Mouse (Mus musculus): Measurements from ENCODE around the gene Agps. TPM values are rescaled to one million over a fixed set of nuclear protein-coding genes. Genes with fewer than 3 reads are reported as not detected.

The Agps gene
- polyA plus RNA-seq, 1 experiment = 18.2 TPM

DNA sequence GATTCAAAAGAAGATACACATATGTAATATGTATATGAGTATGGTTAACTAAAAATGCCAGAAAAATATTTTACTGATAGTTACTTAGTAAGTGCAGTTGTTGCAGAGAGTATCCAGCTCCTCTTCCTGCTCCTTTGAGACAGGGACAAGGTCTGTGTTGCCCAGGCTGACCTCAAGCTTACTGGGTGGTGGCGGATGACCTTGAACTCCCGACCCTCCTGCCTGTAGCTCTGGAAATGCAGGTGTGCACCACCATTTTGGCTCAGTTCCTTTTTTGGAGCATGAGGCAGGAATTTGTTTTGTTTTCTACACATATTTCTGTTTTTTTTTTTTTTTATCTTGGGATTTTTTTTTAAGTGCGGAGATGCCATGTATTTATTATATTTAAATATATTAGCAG lies 29.1 kb downstream of the Agps start:
- peaks cover 30% of the 10 kb centered on the region for H3K36me3 ChIP-seq (ENCODE audit: control insufficient read depth, insufficient read depth)
- TF ChIP-seq MAX (IDR thresholded peaks at IDR 0.05; ENCODE audit: low read depth) (no peak), POLR2A (IDR thresholded peaks at IDR 0.05; ENCODE audit: insufficient read length, low read depth) (no peak), USF1 (IDR thresholded peaks at IDR 0.05; ENCODE audit: low read depth) (no peak), CEBPB (IDR thresholded peaks at IDR 0.05; ENCODE audit: insufficient read depth, poor library complexity, severe bottlenecking) (no peak), MYOG (IDR thresholded peaks at IDR 0.05; ENCODE audit: control insufficient read depth in 1 of 3, insufficient read depth in 1 of 3, insufficient read length in 2 of 3, low read depth in 2 of 3) (no peak), TCF12 (IDR thresholded peaks at IDR 0.05; ENCODE audit: insufficient read depth, poor library complexity, severe bottlenecking) (no peak)
- H3ac ChIP-seq (ENCODE audit: control insufficient read depth, insufficient read length) = no peak overlapping the region
- H3K4me3 ChIP-seq = no peak overlapping the region
- no peaks in the 10 kb centered on the region for H3K79me2 ChIP-seq (ENCODE audit: control insufficient read depth, insufficient read depth)
- H3K4me2 ChIP-seq (ENCODE audit: low read depth) = no peak overlapping the region
- H3K27me3 ChIP-seq (ENCODE audit: control insufficient read depth, insufficient read depth, insufficient read length) = no peaks in the 10 kb centered on the region

GRCm38 (mm10) chr2:75869604-75870003 lies 37.6 kb downstream of the Agps start:
- no peak overlapping the region for H3K4me3 ChIP-seq
- no peaks in the 10 kb centered on the region for H3K27me3 ChIP-seq (ENCODE audit: control insufficient read depth, insufficient read depth, insufficient read length)
- TF ChIP-seq MAX (IDR thresholded peaks at IDR 0.05; ENCODE audit: low read depth) = no peak
- no peak for TF ChIP-seq CEBPB (IDR thresholded peaks at IDR 0.05; ENCODE audit: insufficient read depth, poor library complexity, severe bottlenecking)
- TF ChIP-seq REST (IDR thresholded peaks at IDR 0.05; ENCODE audit: insufficient read depth, insufficient read length) = no peak
- no peak overlapping the region for H3ac ChIP-seq (ENCODE audit: control insufficient read depth, insufficient read length)
- peaks cover 16% of the 10 kb centered on the region for H3K36me3 ChIP-seq (ENCODE audit: control insufficient read depth, insufficient read depth)
- H3K79me2 ChIP-seq (ENCODE audit: control insufficient read depth, insufficient read depth) = no peaks in the 10 kb centered on the region
- H3K4me2 ChIP-seq (ENCODE audit: low read depth) = no peak overlapping the region

- Histone ChIP-seq H3K4me2 (ENCODE audit: low read depth) (no peak overlapping the region), H3K36me3 (ENCODE audit: control insufficient read depth, insufficient read depth) (peaks cover 13% of the 10 kb centered on the region), H3K4me3 (no peak overlapping the region), H3K27me3 (ENCODE audit: control insufficient read depth, insufficient read depth, insufficient read length) (no peaks in the 10 kb centered on the region), H3ac (ENCODE audit: control insufficient read depth, insufficient read length) (no peak overlapping the region), H3K79me2 (ENCODE audit: control insufficient read depth, insufficient read depth) (no peaks in the 10 kb centered on the region)
- TF ChIP-seq POLR2A (IDR thresholded peaks at IDR 0.05; ENCODE audit: insufficient read length, low read depth) (no peak), MYOG (IDR thresholded peaks at IDR 0.05; ENCODE audit: control insufficient read depth in 1 of 3, insufficient read depth in 1 of 3, insufficient read length in 2 of 3, low read depth in 2 of 3) (no peak), USF1 (IDR thresholded peaks at IDR 0.05; ENCODE audit: low read depth) (no peak), POLR2AphosphoS2 (IDR thresholded peaks at IDR 0.05; ENCODE audit: insufficient read length, low read depth) (no peak), REST (IDR thresholded peaks at IDR 0.05; ENCODE audit: insufficient read depth, insufficient read length) (no peak), SRF (IDR thresholded peaks at IDR 0.05; ENCODE audit: control insufficient read depth, insufficient read length, low read depth) (no peak), E2F4 (IDR thresholded peaks at IDR 0.05; ENCODE audit: insufficient read depth) (no peak), TCF3 (IDR thresholded peaks at IDR 0.05; ENCODE audit: insufficient read length, low read depth) (no peak), TCF12 (IDR thresholded peaks at IDR 0.05; ENCODE audit: insufficient read depth, poor library complexity, severe bottlenecking) (no peak), MAX (IDR thresholded peaks at IDR 0.05; ENCODE audit: low read depth) (no peak), MYOD1 (IDR thresholded peaks at IDR 0.05; ENCODE audit: control insufficient read depth in 1 of 3, insufficient read length in 2 of 3, low read depth in 2 of 3) (no peak), CEBPB (IDR thresholded peaks at IDR 0.05; ENCODE audit: insufficient read depth, poor library complexity, severe bottlenecking) (no peak)
Measured at GRCm38 (mm10) chr2:75874008-75874559, 42.1 kb downstream of the Agps start.

GRCm38 (mm10) chr2:75879791-75880190 lies 47.8 kb downstream of the Agps start:
- Histone ChIP-seq H3K4me3 (no peak overlapping the region), H3K4me2 (ENCODE audit: low read depth) (no peak overlapping the region)
- TF ChIP-seq POLR2A (IDR thresholded peaks at IDR 0.05; ENCODE audit: insufficient read length, low read depth) (no peak), CEBPB (IDR thresholded peaks at IDR 0.05; ENCODE audit: insufficient read depth, poor library complexity, severe bottlenecking) (no peak)

GRCm38 (mm10) chr2:75883543-75883942 lies 51.6 kb downstream of the Agps start:
- Histone ChIP-seq H3K4me3 (no peak overlapping the region), H3K27me3 (ENCODE audit: control insufficient read depth, insufficient read depth, insufficient read length) (no peaks in the 10 kb centered on the region), H3K4me2 (ENCODE audit: low read depth) (no peak overlapping the region), H3K79me2 (ENCODE audit: control insufficient read depth, insufficient read depth) (no peaks in the 10 kb centered on the region), H3ac (ENCODE audit: control insufficient read depth, insufficient read length) (no peak overlapping the region), H3K36me3 (ENCODE audit: control insufficient read depth, insufficient read depth) (peaks cover under 1% of the 10 kb centered on the region)
- no peak for TF ChIP-seq MYOG (IDR thresholded peaks at IDR 0.05; ENCODE audit: control insufficient read depth in 1 of 3, insufficient read depth in 1 of 3, insufficient read length in 2 of 3, low read depth in 2 of 3)
- no peak for TF ChIP-seq POLR2AphosphoS2 (IDR thresholded peaks at IDR 0.05; ENCODE audit: insufficient read length, low read depth)
- TF ChIP-seq USF1 (IDR thresholded peaks at IDR 0.05; ENCODE audit: low read depth) = no peak
- no peak for TF ChIP-seq POLR2A (IDR thresholded peaks at IDR 0.05; ENCODE audit: insufficient read length, low read depth)
- TF ChIP-seq MYOD1 (IDR thresholded peaks at IDR 0.05; ENCODE audit: control insufficient read depth in 1 of 3, insufficient read length in 2 of 3, low read depth in 2 of 3) = no peak
- no peak for TF ChIP-seq MAX (IDR thresholded peaks at IDR 0.05; ENCODE audit: low read depth)

More at GRCm38 (mm10) chr2:75879791-75880190, 47.8 kb downstream of the Agps start:
- no peak overlapping the region for H3ac ChIP-seq (ENCODE audit: control insufficient read depth, insufficient read length)
- H3K27me3 ChIP-seq (ENCODE audit: control insufficient read depth, insufficient read depth, insufficient read length) = no peaks in the 10 kb centered on the region
- H3K36me3 ChIP-seq (ENCODE audit: control insufficient read depth, insufficient read depth) = peaks cover 7% of the 10 kb centered on the region
- no peaks in the 10 kb centered on the region for H3K79me2 ChIP-seq (ENCODE audit: control insufficient read depth, insufficient read depth)
